Mouse (Mus musculus) forebrain, embryonic 11.5 days (tissue): ENCODE measurements around the gene Tctex1d4. TPM values are rescaled to one million over a fixed set of nuclear protein-coding genes. Genes with fewer than 3 reads are reported as not detected.

Experiments
- ATAC-seq: fragments of 200-750 bp; cut with Nextera tagmentation; replicated peaks from 2 replicates; pipeline ENCODE4 v1.8.0; 2017; ENCODE audit warnings: moderate TSS enrichment; ENCODE audit not compliant: low FRiP score
- DNase-seq: peaks from one replicate; pipeline ENCODE4 v3.0.0-alpha.2; 2017; ENCODE audit warnings: low spot score
- H3K27ac ChIP-seq: fragments of 300-500 bp; sonication (generic); 2 replicates; pipeline ENCODE4 v1.5.1; 2014; ENCODE audit warnings: low read depth, low read length
- H3K27me3 ChIP-seq: fragments of 300-500 bp; sonication (generic); 2 replicates; pipeline ENCODE4 v1.6.1; 2014; ENCODE audit warnings: mild to moderate bottlenecking, low read length, mixed read lengths; ENCODE audit not compliant: control insufficient read depth, insufficient read depth
- H3K36me3 ChIP-seq: fragments of 300-500 bp; sonication (generic); 2 replicates; pipeline ENCODE4 v1.6.1; 2014; ENCODE audit warnings: mild to moderate bottlenecking, low read length, moderate library complexity, mixed read lengths; ENCODE audit not compliant: control insufficient read depth, insufficient read depth
- H3K4me1 ChIP-seq: fragments of 300-500 bp; sonication (generic); replicated peaks from 2 replicates; pipeline ENCODE4 v1.6.1; 2014; ENCODE audit warnings: low read length, mixed read lengths; ENCODE audit not compliant: control insufficient read depth, insufficient read depth
- H3K4me2 ChIP-seq: fragments of 300-500 bp; sonication (generic); 2 replicates; pipeline ENCODE4 v1.6.1; 2014; ENCODE audit warnings: low read depth, mild to moderate bottlenecking, low read length, moderate library complexity, mixed read lengths; ENCODE audit not compliant: severe bottlenecking
- H3K4me3 ChIP-seq: fragments of 300-500 bp; sonication (generic); 2 replicates; pipeline ENCODE4 v1.5.1; 2014; ENCODE audit warnings: low read depth, low read length
- H3K9ac ChIP-seq: fragments of 300-500 bp; sonication (generic); 2 replicates; pipeline ENCODE4 v1.6.1; 2014; ENCODE audit warnings: low read length
- H3K9me3 ChIP-seq: fragments of 300-500 bp; sonication (generic); 2 replicates; pipeline ENCODE4 v1.6.1; 2016; ENCODE audit warnings: low read length, mixed read lengths; ENCODE audit not compliant: control insufficient read depth
- WGBS: fragments of 180-500 bp; shearing (Covaris S2); extraction: QIAGEN DNeasy Blood & Tissue Kit; methylation state at CpG from one replicate; pipeline ENCODE4 v1.1.7; 2014; 5-methylcytosine and 5-hydroxymethylcytosine counted together
- polyA plus RNA-seq: library from polyadenylated mRNA; unstranded; fragments of >200 nt; fragmentation: Nextera tagmentation; extraction: Ambion mirVana; gene quantifications from 2 replicates; pipeline ENCODE4 v1.2.1, GENCODE M21; 2014

Tctex1d4 gene
- polyA plus RNA-seq, 1 experiment from 2014 or later = not detected

DNA sequence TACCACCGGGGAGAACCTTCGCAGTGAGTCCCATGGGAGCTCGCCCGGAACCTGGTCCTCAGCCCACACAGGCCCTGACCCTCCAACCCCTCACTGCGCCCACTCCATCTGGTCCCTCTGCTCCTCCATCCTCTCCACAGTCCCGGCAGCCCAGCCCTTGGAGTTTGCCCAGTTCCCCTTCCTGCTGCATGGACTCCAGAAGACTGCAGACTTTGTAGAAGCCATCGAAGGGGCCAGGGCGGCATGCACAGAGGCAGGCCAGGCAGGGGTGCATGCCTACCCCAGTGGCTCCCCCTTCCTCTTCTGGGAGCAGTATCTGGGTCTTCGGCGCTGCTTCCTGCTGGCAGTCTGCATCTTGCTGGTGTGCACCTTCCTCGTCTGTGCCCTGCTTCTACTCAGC, 15.6 kb upstream of the Tctex1d4 start:
- ATAC-seq (no peak), DNase-seq (no peak)
- Histone ChIP-seq H3K4me1 (no peaks in the 10 kb centered on the region), H3K27ac (no peak overlapping the region), H3K9me3 (no peaks in the 10 kb centered on the region), H3K9ac (no peak overlapping the region), H3K36me3 (peaks cover 2% of the 10 kb centered on the region; the same call in 1 of the 2 replicates), H3K4me2 (no peak overlapping the region), H3K27me3 (no peaks in the 10 kb centered on the region), H3K4me3 (no peak overlapping the region)
- 93% methylated on average over 11 of the region's 11 CpGs for WGBS

DNA sequence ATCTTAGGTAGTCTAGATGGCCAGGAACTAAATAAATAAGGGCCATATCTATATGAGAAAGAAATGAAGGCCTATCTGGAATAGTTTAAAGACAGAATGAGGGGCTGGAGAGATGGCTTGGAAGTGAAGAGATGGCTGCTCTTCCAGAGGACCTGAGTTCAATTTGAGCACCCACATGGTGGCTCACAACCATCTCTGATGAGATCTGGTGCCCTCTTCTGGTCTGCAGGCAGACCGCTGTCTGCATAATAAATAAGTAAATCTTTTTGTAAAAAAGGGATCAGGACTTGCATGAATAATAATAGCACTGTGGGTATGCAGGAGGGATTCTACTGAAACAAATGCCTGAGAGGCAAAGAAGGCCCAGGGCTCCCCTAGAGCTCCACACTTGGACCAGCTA, 13.4 kb upstream of the Tctex1d4 start:
- no peak overlapping the region for H3K9ac ChIP-seq
- WGBS = 76% methylated on average over 1 of the region's 1 CpGs
- no peaks in the 10 kb centered on the region for H3K4me1 ChIP-seq
- no peaks in the 10 kb centered on the region for H3K9me3 ChIP-seq
- no peak overlapping the region for H3K27ac ChIP-seq
- no peak for ATAC-seq
- no peak for DNase-seq
- H3K27me3 ChIP-seq = no peaks in the 10 kb centered on the region
- H3K36me3 ChIP-seq = peaks cover 2% of the 10 kb centered on the region; the same call in 1 of the 2 replicates
- H3K4me2 ChIP-seq = no peak overlapping the region
- no peak overlapping the region for H3K4me3 ChIP-seq

- no peak overlapping the region for H3K4me3 ChIP-seq
- ATAC-seq (no peak), DNase-seq (no peak)
- no peak overlapping the region for H3K27ac ChIP-seq
- H3K4me1 ChIP-seq = no peaks in the 10 kb centered on the region; the same call in 1 of the 2 replicates
- H3K9ac ChIP-seq = no peak overlapping the region
- no peaks in the 10 kb centered on the region for H3K27me3 ChIP-seq
- no peaks in the 10 kb centered on the region for H3K9me3 ChIP-seq
- H3K36me3 ChIP-seq = 0 out of 2 replicates have a peak, but pooled peaks cover 2% of the 10 kb centered on the region
- WGBS = 82% methylated on average over 5 of the region's 5 CpGs
- H3K4me2 ChIP-seq = no peak overlapping the region
Observed at GRCm38 (mm10) chr4:117115592-117115991, 11.0 kb upstream of the Tctex1d4 start.

DNA sequence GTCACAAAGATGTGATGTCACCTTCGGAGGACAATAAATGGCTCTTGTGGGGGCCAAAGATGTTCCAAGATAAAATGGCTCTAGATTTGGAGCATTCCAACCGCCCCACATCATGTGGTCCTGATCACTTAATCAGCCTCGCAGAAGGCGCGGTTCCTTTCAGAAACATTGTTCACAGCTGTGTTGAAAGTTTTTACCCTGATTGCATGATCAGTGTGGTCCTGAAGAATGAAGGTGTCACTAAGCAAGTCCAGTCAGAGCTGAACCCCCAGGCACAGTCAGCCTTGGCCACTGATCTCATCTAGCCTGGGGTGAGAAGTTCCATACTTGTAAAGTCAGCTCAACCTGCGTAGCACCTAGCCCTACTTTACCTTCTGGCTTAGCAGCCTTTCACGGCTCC, 8.7 kb upstream of the Tctex1d4 start:
- WGBS = 96% methylated on average over 7 of the region's 7 CpGs
- H3K36me3 ChIP-seq = no peaks in the 10 kb centered on the region
- no peak for DNase-seq
- H3K27me3 ChIP-seq = no peaks in the 10 kb centered on the region
- H3K9me3 ChIP-seq = no peaks in the 10 kb centered on the region
- H3K4me3 ChIP-seq = no peak overlapping the region
- H3K4me1 ChIP-seq = peaks cover 5% of the 10 kb centered on the region
- no peak overlapping the region for H3K9ac ChIP-seq
- no peak for ATAC-seq
- H3K27ac ChIP-seq = no peak overlapping the region
- no peak overlapping the region for H3K4me2 ChIP-seq

- no peak; the same call in 1 of the 2 replicates for ATAC-seq
- Histone ChIP-seq H3K27ac (peak overlapping the region; percentile 73; the same call in 1 of the 2 replicates), H3K9ac (peak overlapping the region; percentile 65), H3K9me3 (no peaks in the 10 kb centered on the region), H3K4me1 (peaks cover 5% of the 10 kb centered on the region), H3K4me3 (peak overlapping the region; percentile 66), H3K36me3 (no peaks in the 10 kb centered on the region), H3K27me3 (no peaks in the 10 kb centered on the region), H3K4me2 (peak overlapping the region; percentile 89)
- DNase-seq = no peak
- 81% methylated on average over 5 of the region's 5 CpGs for WGBS
Observed at GRCm38 (mm10) chr4:117119636-117120035, 7.0 kb upstream of the Tctex1d4 start.

DNA sequence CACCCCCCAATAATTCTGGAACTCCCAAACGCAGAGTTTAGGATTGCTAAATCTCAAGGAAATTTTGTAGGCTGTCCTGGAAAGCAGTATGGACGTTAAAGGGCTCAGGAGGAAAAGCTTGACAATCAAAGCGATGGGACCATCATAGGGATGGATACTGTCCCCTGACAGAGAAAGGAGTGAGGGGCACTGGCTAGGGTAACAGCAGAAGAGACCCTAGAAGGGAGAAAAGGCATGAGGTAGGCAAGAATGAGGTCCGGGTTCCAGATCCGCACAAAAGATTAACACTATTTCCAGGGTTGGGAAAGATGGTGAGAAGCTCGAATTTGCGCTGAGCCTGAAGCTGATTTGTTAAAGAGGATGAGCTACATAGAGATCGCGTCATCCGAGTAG, 6.5 kb upstream of the Tctex1d4 start:
- H3K4me2 ChIP-seq = peak overlapping the region; percentile 89
- H3K9ac ChIP-seq = peak overlapping the region; percentile 65
- no peaks in the 10 kb centered on the region for H3K27me3 ChIP-seq
- 9% methylated on average over 10 of the region's 10 CpGs for WGBS
- H3K9me3 ChIP-seq = no peaks in the 10 kb centered on the region
- ATAC-seq (peak; percentile 2; the same call in 1 of the 2 replicates), DNase-seq (no peak)
- peak overlapping the region; percentile 73 for H3K27ac ChIP-seq
- H3K4me3 ChIP-seq = peak overlapping the region; percentile 66
- H3K4me1 ChIP-seq = peaks cover 6% of the 10 kb centered on the region
- no peaks in the 10 kb centered on the region for H3K36me3 ChIP-seq

DNA sequence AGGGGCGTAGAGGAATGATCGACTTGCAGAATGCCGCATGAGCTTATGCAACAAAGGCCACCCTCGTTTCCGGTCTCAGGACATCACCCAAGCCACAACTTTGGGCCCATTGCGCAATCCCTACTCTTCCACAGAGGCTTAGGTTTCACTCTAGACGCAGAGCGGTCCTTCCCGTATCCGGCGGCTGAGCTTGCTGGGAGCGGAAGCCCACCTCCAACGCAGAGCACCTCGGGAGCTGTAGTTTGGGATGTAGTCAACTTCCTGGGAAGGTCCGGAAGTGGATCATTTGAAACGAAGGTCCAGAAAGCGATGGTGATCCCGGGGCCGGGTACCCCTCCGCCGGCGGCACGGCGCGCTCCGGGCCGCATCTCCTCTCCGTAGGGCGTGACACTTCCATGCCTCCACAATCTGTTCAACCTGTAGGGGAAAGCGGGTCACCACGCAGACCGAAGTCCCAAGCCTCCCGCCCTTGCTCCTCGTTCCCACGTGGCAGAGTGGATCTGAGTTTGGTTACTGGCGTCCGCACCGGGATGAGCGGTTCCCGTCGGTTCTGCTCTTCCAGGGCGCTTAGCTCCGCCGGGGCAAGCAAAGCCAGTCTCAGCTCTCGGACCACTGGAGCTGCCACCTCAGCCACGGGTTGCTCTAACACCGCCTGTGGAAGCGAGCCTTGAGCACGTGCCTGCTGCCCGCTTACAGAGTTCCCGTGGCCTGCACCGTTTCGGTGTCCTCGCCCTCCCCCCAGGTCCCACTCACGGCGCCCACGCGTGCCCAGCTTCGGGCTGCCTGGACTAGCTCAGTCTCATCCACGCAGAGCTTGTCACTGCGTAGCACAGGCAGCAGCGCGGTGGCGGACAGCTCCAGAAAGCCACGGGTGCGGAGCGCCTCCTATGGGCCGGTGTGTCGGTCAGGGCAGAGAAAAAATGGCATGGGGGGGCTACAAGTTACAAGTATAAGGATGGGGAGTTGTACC, 5.9 kb upstream of the Tctex1d4 start:
- H3K36me3 ChIP-seq = no peaks in the 10 kb centered on the region
- no peaks in the 10 kb centered on the region for H3K9me3 ChIP-seq
- peak; percentile 95 for DNase-seq
- peak overlapping the region; percentile 66 for H3K4me3 ChIP-seq
- H3K9ac ChIP-seq = peak overlapping the region; percentile 65
- under 1% methylated on average over 69 of the region's 69 CpGs for WGBS
- peak; percentile 91 for ATAC-seq
- H3K27me3 ChIP-seq = no peaks in the 10 kb centered on the region
- peaks cover 13% of the 10 kb centered on the region for H3K4me1 ChIP-seq
- peak overlapping the region; percentile 89 for H3K4me2 ChIP-seq
- peak overlapping the region; percentile 73 for H3K27ac ChIP-seq

DNA sequence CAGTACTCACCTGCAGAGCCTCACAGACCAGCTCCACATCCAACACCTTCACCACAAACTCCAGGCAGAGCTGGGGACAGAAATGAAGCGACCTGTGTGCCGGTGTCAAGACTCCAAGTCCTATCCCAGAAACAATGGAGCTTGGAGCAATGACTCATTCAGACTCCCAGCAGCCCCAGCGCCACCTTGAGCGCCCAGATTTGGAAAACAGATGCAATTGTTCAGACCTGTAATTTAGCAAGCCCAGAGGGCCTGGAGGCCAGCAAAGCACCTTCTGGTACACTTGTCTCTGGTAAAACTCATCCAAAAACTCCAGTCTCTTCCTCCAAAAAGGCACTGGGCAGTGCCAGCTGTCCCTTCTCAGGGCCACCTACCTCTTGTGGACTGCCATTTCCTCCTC, 4.4 kb upstream of the Tctex1d4 start:
- no peak overlapping the region for H3K4me3 ChIP-seq
- DNase-seq (no peak), ATAC-seq (no peak)
- H3K4me2 ChIP-seq = no peak overlapping the region
- H3K36me3 ChIP-seq = no peaks in the 10 kb centered on the region
- H3K9ac ChIP-seq = no peak overlapping the region
- no peaks in the 10 kb centered on the region for H3K9me3 ChIP-seq
- H3K27ac ChIP-seq = no peak overlapping the region
- WGBS = 83% methylated on average over 4 of the region's 4 CpGs
- H3K4me1 ChIP-seq = peaks cover 18% of the 10 kb centered on the region
- no peaks in the 10 kb centered on the region for H3K27me3 ChIP-seq
